Mouse (Mus musculus): Measurements from ENCODE around the gene Insm1. TPM values are rescaled to one million over a fixed set of nuclear protein-coding genes. Genes with fewer than 3 reads are reported as not detected.

Insm1 gene
- polyA plus RNA-seq, 1 experiment from 2014 or later, result not detected

GRCm38 (mm10) chr2:146247576-146247975 lies 25.9 kb downstream of the Insm1 start:
- no peak for ATAC-seq (ENCODE audit: insufficient number of reproducible peaks, insufficient read depth, low FRiP score, low read depth)
- Histone ChIP-seq H3K9me3 (ENCODE audit: control insufficient read depth, low read length) (no peaks in the 10 kb centered on the region), H3K4me3 (ENCODE audit: control insufficient read depth in 1 of 2, insufficient read depth in 1 of 2, low read depth in 1 of 2, low read length in 2 of 2) (no peak overlapping the region), H3K4me2 (ENCODE audit: low read length) (no peak overlapping the region), H3K9ac (ENCODE audit: low read length) (no peak overlapping the region), H3K36me3 (ENCODE audit: control insufficient read depth, insufficient read depth, low read length) (peaks cover 23% of the 10 kb centered on the region), H3K27me3 (ENCODE audit: control insufficient read depth, insufficient read depth, low read length) (no peaks in the 10 kb centered on the region), H3K4me1 (ENCODE audit: control insufficient read depth in 2 of 2, insufficient read depth in 2 of 2, low read length in 2 of 2) (peaks cover 4 to 18% of the 10 kb centered on the region in 2 experiments; a peak in 2 of 4 replicates), H3K27ac (replicated peaks in 1 of 2; ENCODE audit: control insufficient read depth in 1 of 2, insufficient read depth in 1 of 2, low read depth in 2 of 2, low read length in 2 of 2) (no peak overlapping the region)
- 32% methylated on average over 6 of the region's 6 CpGs for WGBS

DNA sequence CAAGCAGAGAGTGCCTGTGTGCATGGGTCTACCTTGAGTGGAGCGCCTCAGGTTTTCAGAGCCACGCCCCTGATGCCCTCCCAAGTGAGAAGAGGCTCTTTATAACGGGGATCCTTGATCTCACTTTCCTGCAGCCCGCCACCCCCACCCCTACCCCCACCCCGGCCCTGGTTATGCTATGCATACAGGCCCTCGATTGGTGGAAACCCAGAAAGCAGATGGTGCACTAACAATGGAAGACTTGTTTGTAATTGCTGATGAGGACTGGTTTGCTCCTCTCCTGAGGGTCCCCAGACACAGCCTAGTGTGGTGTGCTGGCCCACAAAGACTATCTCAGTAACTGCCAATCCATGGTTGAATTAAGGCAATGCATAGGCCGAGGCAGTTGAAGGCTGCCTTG lies 27.3 kb downstream of the Insm1 start:
- WGBS, result 84% methylated on average over 7 of the region's 7 CpGs
- no peak overlapping the region for H3K9ac ChIP-seq (ENCODE audit: low read length)

GRCm38 (mm10) chr2:146250236-146250904 lies 28.6 kb downstream of the Insm1 start:
- no peak overlapping the region for H3K9ac ChIP-seq (ENCODE audit: low read length)
- H3K4me2 ChIP-seq (ENCODE audit: low read length), result no peak overlapping the region
- no peak overlapping the region for H3K4me3 ChIP-seq (ENCODE audit: control insufficient read depth in 1 of 2, insufficient read depth in 1 of 2, low read depth in 1 of 2, low read length in 2 of 2)
- H3K27me3 ChIP-seq (ENCODE audit: control insufficient read depth, insufficient read depth, low read length), result no peaks in the 10 kb centered on the region
- peaks cover 4 to 16% of the 10 kb centered on the region in 2 experiments; a peak in 2 of 4 replicates for H3K4me1 ChIP-seq (ENCODE audit: control insufficient read depth in 2 of 2, insufficient read depth in 2 of 2, low read length in 2 of 2)
- 82% methylated on average over 6 of the region's 6 CpGs for WGBS
- peaks cover 8% of the 10 kb centered on the region; the same call in 1 of the 2 replicates for H3K36me3 ChIP-seq (ENCODE audit: control insufficient read depth, insufficient read depth, low read length)
- no peak for ATAC-seq (ENCODE audit: insufficient number of reproducible peaks, insufficient read depth, low FRiP score, low read depth)
- no peaks in the 10 kb centered on the region for H3K9me3 ChIP-seq (ENCODE audit: control insufficient read depth, low read length)
- no peak overlapping the region for H3K27ac ChIP-seq (replicated peaks in 1 of 2; ENCODE audit: control insufficient read depth in 1 of 2, insufficient read depth in 1 of 2, low read depth in 2 of 2, low read length in 2 of 2)

More for the DNA sequence above, 27.3 kb downstream of the Insm1 start:
- ATAC-seq (ENCODE audit: insufficient number of reproducible peaks, insufficient read depth, low FRiP score, low read depth), result no peak
- Histone ChIP-seq H3K9me3 (ENCODE audit: control insufficient read depth, low read length) (no peaks in the 10 kb centered on the region), H3K4me1 (ENCODE audit: control insufficient read depth in 2 of 2, insufficient read depth in 2 of 2, low read length in 2 of 2) (peaks cover 4 to 18% of the 10 kb centered on the region in 2 experiments; a peak in 2 of 4 replicates), H3K36me3 (ENCODE audit: control insufficient read depth, insufficient read depth, low read length) (peaks cover 15% of the 10 kb centered on the region), H3K27ac (replicated peaks in 1 of 2; ENCODE audit: control insufficient read depth in 1 of 2, insufficient read depth in 1 of 2, low read depth in 2 of 2, low read length in 2 of 2) (no peak overlapping the region), H3K4me2 (ENCODE audit: low read length) (no peak overlapping the region), H3K4me3 (ENCODE audit: control insufficient read depth in 1 of 2, insufficient read depth in 1 of 2, low read depth in 1 of 2, low read length in 2 of 2) (no peak overlapping the region), H3K27me3 (ENCODE audit: control insufficient read depth, insufficient read depth, low read length) (no peaks in the 10 kb centered on the region)

DNA sequence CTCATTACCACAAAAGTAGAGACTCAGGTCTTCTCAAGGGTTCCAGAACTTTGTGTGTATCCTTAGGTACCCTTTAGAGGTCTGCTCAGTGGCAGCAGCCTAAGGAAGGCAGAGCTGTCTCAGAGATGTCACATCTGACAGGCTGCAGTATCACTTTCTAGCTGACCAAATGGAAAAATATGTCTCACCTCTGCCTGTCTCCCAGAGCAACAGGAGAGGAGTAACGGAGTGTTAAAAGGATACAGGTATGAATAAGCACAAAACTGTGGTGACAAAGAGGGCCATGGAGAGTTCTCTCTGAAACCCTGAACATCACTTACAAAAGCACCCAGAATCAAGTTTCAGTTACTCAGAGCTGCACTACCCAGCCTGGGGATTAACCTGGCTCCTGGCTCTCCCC lies 32.7 kb downstream of the Insm1 start:
- no peak overlapping the region for H3K4me3 ChIP-seq (ENCODE audit: control insufficient read depth in 1 of 2, insufficient read depth in 1 of 2, low read depth in 1 of 2, low read length in 2 of 2)
- H3K4me1 ChIP-seq (ENCODE audit: control insufficient read depth in 2 of 2, insufficient read depth in 2 of 2, low read length in 2 of 2), result peaks cover 5 to 17% of the 10 kb centered on the region in 2 experiments
- WGBS, result 77% methylated on average over 1 of the region's 1 CpGs
- no peak overlapping the region for H3K4me2 ChIP-seq (ENCODE audit: low read length)
- no peaks in the 10 kb centered on the region for H3K36me3 ChIP-seq (ENCODE audit: control insufficient read depth, insufficient read depth, low read length)
- H3K27me3 ChIP-seq (ENCODE audit: control insufficient read depth, insufficient read depth, low read length), result no peaks in the 10 kb centered on the region
- no peak for ATAC-seq (ENCODE audit: insufficient number of reproducible peaks, insufficient read depth, low FRiP score, low read depth)
- H3K9ac ChIP-seq (ENCODE audit: low read length), result no peak overlapping the region
- H3K9me3 ChIP-seq (ENCODE audit: control insufficient read depth, low read length), result no peaks in the 10 kb centered on the region
- H3K27ac ChIP-seq (replicated peaks in 1 of 2; ENCODE audit: control insufficient read depth in 1 of 2, insufficient read depth in 1 of 2, low read depth in 2 of 2, low read length in 2 of 2), result no peak overlapping the region

DNA sequence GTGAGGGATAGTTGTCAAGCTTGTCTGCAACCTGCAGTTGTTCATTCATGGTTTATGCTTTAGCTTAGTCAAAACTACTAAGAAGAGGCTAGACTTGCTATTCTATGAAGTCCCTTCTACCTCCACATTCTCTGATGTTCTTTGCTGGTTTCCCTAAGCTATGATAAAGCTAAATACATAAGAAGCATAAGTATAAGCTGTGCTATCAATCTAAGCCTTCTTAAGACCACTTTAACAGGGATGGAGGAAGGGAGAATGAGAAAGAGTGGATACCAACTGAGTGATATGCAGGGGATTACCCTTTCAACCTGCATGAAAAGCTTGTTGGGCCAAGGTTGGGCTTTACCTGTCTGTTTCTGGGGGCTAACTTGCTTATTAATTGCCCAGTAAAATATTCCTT lies 33.9 kb downstream of the Insm1 start:
- H3K4me3 ChIP-seq (ENCODE audit: control insufficient read depth in 1 of 2, insufficient read depth in 1 of 2, low read depth in 1 of 2, low read length in 2 of 2), result no peak overlapping the region
- no peaks in the 10 kb centered on the region for H3K36me3 ChIP-seq (ENCODE audit: control insufficient read depth, insufficient read depth, low read length)
- no peak overlapping the region for H3K4me2 ChIP-seq (ENCODE audit: low read length)
- ATAC-seq (ENCODE audit: insufficient number of reproducible peaks, insufficient read depth, low FRiP score, low read depth), result no peak
- H3K9me3 ChIP-seq (ENCODE audit: control insufficient read depth, low read length), result no peaks in the 10 kb centered on the region
- peaks cover 6 to 22% of the 10 kb centered on the region in 2 experiments for H3K4me1 ChIP-seq (ENCODE audit: control insufficient read depth in 2 of 2, insufficient read depth in 2 of 2, low read length in 2 of 2)
- H3K27me3 ChIP-seq (ENCODE audit: control insufficient read depth, insufficient read depth, low read length), result no peaks in the 10 kb centered on the region
- no peak overlapping the region for H3K9ac ChIP-seq (ENCODE audit: low read length)
- H3K27ac ChIP-seq (replicated peaks in 1 of 2; ENCODE audit: control insufficient read depth in 1 of 2, insufficient read depth in 1 of 2, low read depth in 2 of 2, low read length in 2 of 2), result no peak overlapping the region

DNA sequence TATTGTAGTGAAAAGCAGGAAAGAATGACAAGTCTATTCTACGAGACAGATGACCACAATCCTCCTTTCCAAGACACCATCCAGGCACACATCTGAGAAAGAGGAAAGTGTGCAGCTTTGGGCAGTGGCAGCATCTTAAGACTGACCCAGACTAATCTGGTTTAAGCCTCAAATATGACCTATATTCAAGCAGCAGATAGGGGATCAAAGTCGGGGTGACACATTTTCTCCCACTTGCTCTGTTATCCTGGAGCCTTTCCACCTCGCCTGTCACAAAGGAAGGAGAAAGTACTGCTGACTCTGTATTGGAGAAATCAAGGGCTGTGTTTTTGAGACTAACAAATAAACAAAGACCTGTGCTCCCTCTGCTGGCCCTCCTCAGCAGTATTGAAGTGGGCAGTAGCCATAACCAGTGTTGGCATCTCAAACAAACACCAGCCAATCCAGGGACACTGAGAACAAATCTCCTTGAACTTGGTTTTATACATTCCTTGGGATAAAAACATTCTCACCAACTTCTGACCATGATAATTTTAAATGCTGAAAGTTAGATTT lies 34.7 kb downstream of the Insm1 start:
- Histone ChIP-seq H3K36me3 (ENCODE audit: control insufficient read depth, insufficient read depth, low read length) (no peaks in the 10 kb centered on the region), H3K27me3 (ENCODE audit: control insufficient read depth, insufficient read depth, low read length) (no peaks in the 10 kb centered on the region), H3K9ac (ENCODE audit: low read length) (no peak overlapping the region), H3K9me3 (ENCODE audit: control insufficient read depth, low read length) (no peaks in the 10 kb centered on the region), H3K4me3 (ENCODE audit: control insufficient read depth in 1 of 2, insufficient read depth in 1 of 2, low read depth in 1 of 2, low read length in 2 of 2) (no peak overlapping the region), H3K4me1 (ENCODE audit: control insufficient read depth in 2 of 2, insufficient read depth in 2 of 2, low read length in 2 of 2) (peaks cover 6 to 22% of the 10 kb centered on the region in 2 experiments), H3K27ac (replicated peaks in 1 of 2; ENCODE audit: control insufficient read depth in 1 of 2, insufficient read depth in 1 of 2, low read depth in 2 of 2, low read length in 2 of 2) (no peak overlapping the region), H3K4me2 (ENCODE audit: low read length) (no peak overlapping the region)
- WGBS, result 66% methylated on average over 3 of the region's 3 CpGs
- ATAC-seq (ENCODE audit: insufficient number of reproducible peaks, insufficient read depth, low FRiP score, low read depth), result no peak

DNA sequence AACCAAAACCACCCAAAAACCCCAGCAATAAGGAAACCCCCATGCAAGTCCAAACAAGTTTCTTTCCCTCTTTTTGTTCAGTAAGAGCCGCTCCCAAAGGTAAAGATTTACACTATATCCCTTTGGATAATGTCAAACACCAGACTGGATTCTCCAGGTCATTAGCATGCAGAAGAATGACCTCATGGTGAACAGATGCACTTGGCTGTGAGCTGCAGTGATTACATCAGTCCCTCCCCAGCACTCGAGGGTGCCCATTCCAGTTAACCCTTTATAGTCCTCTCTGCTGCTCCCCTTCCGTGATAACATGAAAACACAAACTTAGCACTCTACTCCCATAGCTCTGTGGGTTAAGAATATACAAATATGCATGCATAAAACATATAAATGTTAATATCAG lies 35.3 kb downstream of the Insm1 start:
- no peaks in the 10 kb centered on the region for H3K36me3 ChIP-seq (ENCODE audit: control insufficient read depth, insufficient read depth, low read length)
- no peak overlapping the region for H3K4me2 ChIP-seq (ENCODE audit: low read length)
- WGBS, result 33% methylated on average over 3 of the region's 3 CpGs
- no peak overlapping the region for H3K27ac ChIP-seq (replicated peaks in 1 of 2; ENCODE audit: control insufficient read depth in 1 of 2, insufficient read depth in 1 of 2, low read depth in 2 of 2, low read length in 2 of 2)
- H3K9ac ChIP-seq (ENCODE audit: low read length), result no peak overlapping the region
- no peaks in the 10 kb centered on the region for H3K9me3 ChIP-seq (ENCODE audit: control insufficient read depth, low read length)
- H3K4me1 ChIP-seq (ENCODE audit: control insufficient read depth in 2 of 2, insufficient read depth in 2 of 2, low read length in 2 of 2), result peaks cover 6 to 22% of the 10 kb centered on the region in 2 experiments
- H3K4me3 ChIP-seq (ENCODE audit: control insufficient read depth in 1 of 2, insufficient read depth in 1 of 2, low read depth in 1 of 2, low read length in 2 of 2), result no peak overlapping the region
- ATAC-seq (ENCODE audit: insufficient number of reproducible peaks, insufficient read depth, low FRiP score, low read depth), result no peak
- H3K27me3 ChIP-seq (ENCODE audit: control insufficient read depth, insufficient read depth, low read length), result no peaks in the 10 kb centered on the region

- peaks cover 10 to 22% of the 10 kb centered on the region in 2 experiments for H3K4me1 ChIP-seq (ENCODE audit: control insufficient read depth in 2 of 2, insufficient read depth in 2 of 2, low read length in 2 of 2)
- 83% methylated on average over 3 of the region's 3 CpGs for WGBS
Observed at GRCm38 (mm10) chr2:146257609-146258008, 35.9 kb downstream of the Insm1 start.

More at GRCm38 (mm10) chr2:146257609-146258008, 35.9 kb downstream of the Insm1 start:
- H3K4me2 ChIP-seq (ENCODE audit: low read length), result no peak overlapping the region
- H3K4me3 ChIP-seq (ENCODE audit: control insufficient read depth in 1 of 2, insufficient read depth in 1 of 2, low read depth in 1 of 2, low read length in 2 of 2), result no peak overlapping the region
- H3K27me3 ChIP-seq (ENCODE audit: control insufficient read depth, insufficient read depth, low read length), result no peaks in the 10 kb centered on the region
- no peak for ATAC-seq (ENCODE audit: insufficient number of reproducible peaks, insufficient read depth, low FRiP score, low read depth)
- no peak overlapping the region for H3K9ac ChIP-seq (ENCODE audit: low read length)
- no peaks in the 10 kb centered on the region for H3K36me3 ChIP-seq (ENCODE audit: control insufficient read depth, insufficient read depth, low read length)
- no peak overlapping the region for H3K27ac ChIP-seq (replicated peaks in 1 of 2; ENCODE audit: control insufficient read depth in 1 of 2, insufficient read depth in 1 of 2, low read depth in 2 of 2, low read length in 2 of 2)
- no peaks in the 10 kb centered on the region for H3K9me3 ChIP-seq (ENCODE audit: control insufficient read depth, low read length)

Measured in heart, embryonic 14.5 days (tissue).